Mouse (Mus musculus) MEL (cell line): ENCODE data around the gene Tifa. TPM values are rescaled to one million over a fixed set of nuclear protein-coding genes. Genes with fewer than 3 reads are reported as not detected.

Source experiments
- DNase-seq: peaks from one replicate; pipeline ENCODE4 v3.0.0; 2011; ENCODE audit warnings: low read depth, low spot score
- H3K27ac ChIP-seq: 2 replicates; pipeline ENCODE4 v1.5.1; 2012; ENCODE audit warnings: low read depth, mild to moderate bottlenecking, control low read depth, low read length, moderate library complexity; ENCODE audit not compliant: control insufficient read depth
- H3K27me3 ChIP-seq, 2 experiments: fragments of 150-350 bp in 1 of 2; sonication (generic) in 1 of 2; 2 replicates each; pipeline ENCODE4 v1.6.1; 2012; ENCODE audit warnings: low read length in 2 of 2, mild to moderate bottlenecking in 2 of 2, improper control_type of control experiment in 1 of 2, moderate library complexity in 1 of 2; ENCODE audit not compliant: insufficient read depth in 2 of 2, control insufficient read depth in 1 of 2
- H3K36me3 ChIP-seq, 2 experiments: 2 replicates each; pipeline ENCODE4 v1.6.1; 2012 to 2014; ENCODE audit warnings: low read length in 2 of 2, improper control_type of control experiment in 1 of 2, inconsistent platforms in 1 of 2, mild to moderate bottlenecking in 1 of 2; ENCODE audit not compliant: insufficient read depth in 2 of 2, control insufficient read depth in 1 of 2
- H3K4me1 ChIP-seq, 2 experiments: fragments of 150-350 bp in 1 of 2; sonication (generic) in 1 of 2; 2 replicates each; pipeline ENCODE4 v1.6.1; 2012; ENCODE audit warnings: low read length in 2 of 2, improper control_type of control experiment in 1 of 2, mild to moderate bottlenecking in 1 of 2; ENCODE audit not compliant: insufficient read depth in 2 of 2, control insufficient read depth in 1 of 2
- H3K4me3 ChIP-seq, 2 experiments: fragments of 150-350 bp in 1 of 2; sonication (generic) in 1 of 2; 2 replicates each; pipeline ENCODE4 v1.5.1; 2012; ENCODE audit warnings: low read depth in 2 of 2, low read length in 2 of 2, mild to moderate bottlenecking in 2 of 2, moderate library complexity in 2 of 2, control low read depth in 1 of 2, improper control_type of control experiment in 1 of 2; ENCODE audit not compliant: control insufficient read depth in 1 of 2, insufficient read depth in 1 of 2
- H3K79me2 ChIP-seq: 2 replicates; pipeline ENCODE4 v1.6.1; 2012; ENCODE audit warnings: mild to moderate bottlenecking, low read length, moderate library complexity; ENCODE audit not compliant: control insufficient read depth, poor library complexity, insufficient read depth
- H3K9ac ChIP-seq: 2 replicates; pipeline ENCODE4 v1.6.1; 2012; ENCODE audit warnings: low read depth, mild to moderate bottlenecking, control low read depth, low read length, moderate library complexity; ENCODE audit not compliant: control insufficient read depth, poor library complexity, severe bottlenecking
- H3K9me3 ChIP-seq: fragments of 150-350 bp; sonication (generic); replicated peaks from 2 replicates; pipeline ENCODE4 v1.6.1; 2012; ENCODE audit warnings: mild to moderate bottlenecking, low read length, improper control_type of control experiment, moderate library complexity; ENCODE audit not compliant: insufficient read depth
- BHLHE40 ChIP-seq: IDR thresholded peaks from 2 replicates; pipeline ENCODE4 v1.6.1; 2012; ENCODE audit warnings: low read depth, mild to moderate bottlenecking, inconsistent platforms, low read length, improper control_type of control experiment, borderline replicate concordance
- CHD1 ChIP-seq: IDR thresholded peaks from 2 replicates; pipeline ENCODE4 v1.6.1; 2012; ENCODE audit warnings: low read depth, mild to moderate bottlenecking, inconsistent platforms, low read length, improper control_type of control experiment
- CHD2 ChIP-seq: IDR thresholded peaks from 2 replicates; pipeline ENCODE4 v1.6.1; 2011; ENCODE audit warnings: low read length, improper control_type of control experiment
- E2F4 ChIP-seq: IDR thresholded peaks from 2 replicates; pipeline ENCODE4 v1.6.1; 2011; ENCODE audit warnings: low read depth, low read length, improper control_type of control experiment, borderline replicate concordance
- GABPA ChIP-seq: IDR thresholded peaks from 2 replicates; pipeline ENCODE4 v1.6.1; 2012; ENCODE audit warnings: low read depth, mild to moderate bottlenecking, inconsistent platforms, low read length, improper control_type of control experiment, moderate library complexity
- HCFC1 ChIP-seq: IDR thresholded peaks from 2 replicates; pipeline ENCODE4 v1.6.1; 2012; ENCODE audit warnings: low read depth, mild to moderate bottlenecking, inconsistent platforms, low read length, improper control_type of control experiment, moderate library complexity
- JUND ChIP-seq: IDR thresholded peaks from 2 replicates; pipeline ENCODE4 v1.6.1; 2011; ENCODE audit warnings: low read depth, mild to moderate bottlenecking, improper control_type of control experiment, low read length
- MAX ChIP-seq: IDR thresholded peaks from 2 replicates; pipeline ENCODE4 v1.6.1; 2011; ENCODE audit warnings: low read length, improper control_type of control experiment
- POLR2A ChIP-seq, 2 experiments: IDR thresholded peaks; 2 replicates each; pipeline ENCODE4 v1.6.1; 2011 to 2012; ENCODE audit warnings: low read length in 2 of 2, mild to moderate bottlenecking in 2 of 2, control low read depth in 1 of 2, improper control_type of control experiment in 1 of 2, low read depth in 1 of 2, moderate library complexity in 1 of 2; ENCODE audit not compliant: control insufficient read depth in 1 of 2, insufficient read depth in 1 of 2, poor library complexity in 1 of 2
- POLR2AphosphoS2 ChIP-seq: IDR thresholded peaks from 2 replicates; pipeline ENCODE4 v1.6.1; 2011; ENCODE audit warnings: low read length, improper control_type of control experiment
- RAD21 ChIP-seq: IDR thresholded peaks from 2 replicates; pipeline ENCODE4 v1.6.1; 2011; ENCODE audit warnings: mild to moderate bottlenecking, low read depth, low read length, improper control_type of control experiment
- RCOR1 ChIP-seq: IDR thresholded peaks from 2 replicates; pipeline ENCODE4 v1.6.1; 2012; ENCODE audit warnings: low read depth, mild to moderate bottlenecking, inconsistent platforms, low read length, improper control_type of control experiment
- TBP ChIP-seq: IDR thresholded peaks from 2 replicates; pipeline ENCODE4 v1.8.0; 2011; ENCODE audit warnings: low read depth, low read length, improper control_type of control experiment
- polyA plus RNA-seq, 2 experiments: library from polyadenylated mRNA; stranded (reverse) in 1 of 2; unstranded in 1 of 2; fragments of >175 nt in 1 of 2; fragments of >200 nt in 1 of 2; gene quantifications; 2 replicates each; pipeline versions ENCODE4 v1.2.1 to v1.2.4; 2012; ENCODE audit warnings: low replicate concordance in 2 of 2, low read depth in 1 of 2; ENCODE audit not compliant: insufficient read length in 2 of 2, insufficient read depth in 1 of 2, missing spikeins in 1 of 2
- total RNA-seq: library from RNA; depleted of rRNA; stranded (reverse); fragments of 300-350 nt; gene quantifications from 2 replicates; pipeline ENCODE4 v1.2.3, GENCODE M21; 2012

Tifa gene
- total and polyA plus RNA-seq, 3 experiments = 1.7 to 3.0 TPM; not detected in 1

DNA sequence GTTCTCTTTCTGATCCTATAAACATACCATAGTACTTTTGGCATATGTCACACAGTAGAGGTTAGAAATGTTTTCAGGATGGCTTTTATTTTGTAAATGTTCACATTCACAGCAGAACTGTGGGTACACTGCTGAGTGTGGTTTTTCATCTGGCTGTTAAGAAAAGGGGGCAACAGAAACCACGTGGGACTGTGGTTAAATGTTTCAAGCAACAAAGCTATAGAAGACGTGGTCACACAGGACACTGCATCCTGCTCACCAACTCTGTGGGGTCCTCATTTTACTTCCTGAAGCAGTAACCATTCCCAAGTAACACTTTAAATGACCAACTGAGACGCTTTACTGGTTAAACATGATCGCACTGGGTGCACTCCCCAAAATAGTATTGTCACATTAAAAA, 72.9 kb downstream of the Tifa start:
- TF ChIP-seq RCOR1 (no peak), HCFC1 (no peak), POLR2AphosphoS2 (no peak), BHLHE40 (no peak), TBP (no peak), CHD1 (no peak), POLR2A (IDR thresholded peaks at IDR 0.05; ENCODE audit: control insufficient read depth in 1 of 2, insufficient read depth in 1 of 2, low read depth in 1 of 2, low read length in 2 of 2, poor library complexity in 1 of 2) (no peak), CHD2 (no peak), E2F4 (no peak)
- TF ChIP-seq, all 39 proteins: peak for 0
- no peak for DNase-seq
- H3K79me2 ChIP-seq = no peaks in the 10 kb centered on the region
- no peaks in the 10 kb centered on the region for H3K4me1 ChIP-seq
- no peak overlapping the region for H3K4me3 ChIP-seq
- H3K36me3 ChIP-seq = no peaks in the 10 kb centered on the region; a peak in 1 of 4 replicates
- no peak overlapping the region for H3K9ac ChIP-seq
- H3K27me3 ChIP-seq = no peaks in the 10 kb centered on the region
- no peak overlapping the region for H3K27ac ChIP-seq
- H3K9me3 ChIP-seq = no peaks in the 10 kb centered on the region

DNA sequence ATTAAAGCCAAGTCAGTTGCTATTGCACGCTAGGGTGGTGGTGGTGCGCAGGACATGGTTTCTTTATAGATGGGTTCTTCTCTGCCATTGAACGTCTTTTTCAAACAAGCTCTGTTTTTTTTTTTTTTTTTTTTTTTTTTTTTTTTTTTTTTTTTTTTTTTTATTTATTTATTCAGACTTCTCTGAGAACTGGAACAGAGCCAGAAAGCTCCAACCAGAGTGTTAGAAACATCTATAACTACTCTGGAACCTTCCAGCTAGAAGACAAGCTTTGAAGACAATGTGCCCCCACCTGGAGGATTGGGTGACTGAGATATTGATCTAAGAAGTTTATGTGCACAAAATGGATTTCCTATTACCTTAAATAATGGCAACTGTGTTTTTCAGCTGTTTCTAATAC, 74.0 kb downstream of the Tifa start:
- Histone ChIP-seq H3K9me3 (no peaks in the 10 kb centered on the region), H3K79me2 (no peaks in the 10 kb centered on the region), H3K36me3 (no peaks in the 10 kb centered on the region; a peak in 2 of 4 replicates), H3K9ac (no peak overlapping the region), H3K27ac (no peak overlapping the region), H3K27me3 (no peaks in the 10 kb centered on the region), H3K4me3 (no peak overlapping the region), H3K4me1 (no peaks in the 10 kb centered on the region)
- TF ChIP-seq HCFC1 (no peak), RAD21 (no peak)
- no peak for DNase-seq

DNA sequence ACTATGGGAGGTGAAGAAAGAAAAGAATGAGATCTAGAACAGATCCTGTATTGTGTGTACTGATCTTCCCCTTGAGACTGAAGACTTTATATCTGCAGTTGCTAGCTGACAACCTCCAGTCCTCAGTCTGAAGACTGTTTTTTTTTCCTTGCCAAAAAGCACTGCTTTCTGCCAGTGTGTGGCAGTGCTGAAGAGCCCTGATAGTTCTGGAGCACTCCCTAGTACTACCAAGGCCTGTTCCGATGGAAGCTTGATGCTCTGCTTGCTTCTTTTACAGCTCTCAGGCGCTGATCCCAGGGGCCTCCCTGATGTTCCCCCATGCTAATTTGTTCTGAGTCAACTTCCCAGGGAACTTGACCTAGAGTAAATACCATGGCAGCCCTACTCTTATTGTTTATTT, 74.6 kb downstream of the Tifa start:
- no peak overlapping the region for H3K9ac ChIP-seq
- DNase-seq = no peak
- H3K36me3 ChIP-seq = peaks cover 0 to 1% of the 10 kb centered on the region in 2 experiments; a peak in 2 of 4 replicates
- H3K79me2 ChIP-seq = no peaks in the 10 kb centered on the region
- no peaks in the 10 kb centered on the region for H3K9me3 ChIP-seq
- H3K27me3 ChIP-seq = no peaks in the 10 kb centered on the region
- H3K4me3 ChIP-seq = no peak overlapping the region
- no peak for TF ChIP-seq HCFC1
- TF ChIP-seq CHD1 = no peak
- no peak for TF ChIP-seq MAX
- TF ChIP-seq GABPA = no peak
- TF ChIP-seq JUND = no peak
- no peak overlapping the region for H3K27ac ChIP-seq
- no peaks in the 10 kb centered on the region for H3K4me1 ChIP-seq
